Mouse (Mus musculus) layer of hippocampus, adult 9-10 months (tissue): ENCODE data around the gene Bbox1.

Source experiments
- DNase-seq: peaks from one replicate; pipeline ENCODE4 v3.0.0; 2022; ENCODE audit warnings: low spot score

Gene Bbox1

GRCm38 (mm10) chr2:110274160-110274559 lies 40.2 kb downstream of the Bbox1 start:
- no peak for DNase-seq

GRCm38 (mm10) chr2:110269281-110269680 lies 45.1 kb downstream of the Bbox1 start:
- DNase-seq = no peak

- no peak for DNase-seq
Observed at GRCm38 (mm10) chr2:110232252-110232651, 82.1 kb downstream of the Bbox1 start.

GRCm38 (mm10) chr2:110230753-110231152 lies 83.6 kb downstream of the Bbox1 start:
- DNase-seq = no peak

GRCm38 (mm10) chr2:110229143-110230087 lies 84.9 kb downstream of the Bbox1 start:
- DNase-seq = peak; percentile 71

GRCm38 (mm10) chr2:110226421-110226820 lies 87.9 kb downstream of the Bbox1 start:
- no peak for DNase-seq

- no peak for DNase-seq
Observed at GRCm38 (mm10) chr2:110225969-110226368, 88.4 kb downstream of the Bbox1 start.

- no peak for DNase-seq
Observed at GRCm38 (mm10) chr2:110222793-110223192, 91.6 kb downstream of the Bbox1 start.

GRCm38 (mm10) chr2:110220492-110220891 lies 93.9 kb downstream of the Bbox1 start:
- no peak for DNase-seq

GRCm38 (mm10) chr2:110215685-110216058 lies 98.7 kb downstream of the Bbox1 start:
- DNase-seq = no peak

- DNase-seq = no peak
Observed at GRCm38 (mm10) chr2:110214991-110215684, 99.2 kb downstream of the Bbox1 start.

GRCm38 (mm10) chr2:110214278-110214677 lies 100.1 kb downstream of the Bbox1 start:
- DNase-seq = no peak
